Mouse (Mus musculus): Measurements from ENCODE around the gene Rasa2.

Gene Rasa2

DNA sequence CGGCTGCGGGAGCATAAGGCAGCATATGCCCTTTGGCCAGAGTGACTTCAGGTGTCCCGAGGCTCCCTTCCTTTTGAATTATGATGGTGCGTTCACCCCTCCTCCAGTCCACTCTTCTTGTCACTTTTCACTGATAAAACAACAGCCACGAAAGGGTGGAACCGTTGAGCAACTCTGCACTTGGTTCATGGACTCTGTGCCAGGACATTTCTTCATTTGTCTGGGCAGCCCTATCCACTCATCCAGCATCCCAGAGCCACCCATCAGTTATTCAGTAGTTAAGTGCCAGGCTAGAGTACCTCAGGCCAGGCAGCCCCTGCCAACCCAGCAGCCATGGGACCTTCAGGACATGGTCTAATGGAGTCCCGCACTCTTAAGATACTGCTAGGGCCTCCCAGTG, 7.1 kb upstream of the Rasa2 start:
- DNase-seq (ENCODE audit: low spot score) = no peak

DNA sequence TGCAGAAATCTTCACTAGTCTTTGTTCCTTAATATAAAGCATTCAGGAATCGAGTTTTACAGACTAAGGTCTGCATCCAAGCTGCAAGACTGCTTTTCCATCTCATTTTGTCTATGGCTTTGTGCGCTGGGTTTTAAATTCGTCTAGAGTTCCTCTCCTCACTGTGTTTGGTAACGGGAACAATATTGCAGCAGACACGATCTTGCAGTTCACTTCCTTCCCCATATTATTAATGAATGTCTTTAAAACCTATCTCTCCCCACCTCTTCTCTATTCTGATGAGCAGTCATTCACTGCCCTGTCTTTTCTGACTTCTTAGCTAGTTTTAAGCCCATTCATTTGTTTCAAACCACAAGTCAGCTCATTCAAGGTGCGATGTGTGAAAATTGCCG, 5.7 kb upstream of the Rasa2 start:
- no peak for DNase-seq (ENCODE audit: low spot score)

DNA sequence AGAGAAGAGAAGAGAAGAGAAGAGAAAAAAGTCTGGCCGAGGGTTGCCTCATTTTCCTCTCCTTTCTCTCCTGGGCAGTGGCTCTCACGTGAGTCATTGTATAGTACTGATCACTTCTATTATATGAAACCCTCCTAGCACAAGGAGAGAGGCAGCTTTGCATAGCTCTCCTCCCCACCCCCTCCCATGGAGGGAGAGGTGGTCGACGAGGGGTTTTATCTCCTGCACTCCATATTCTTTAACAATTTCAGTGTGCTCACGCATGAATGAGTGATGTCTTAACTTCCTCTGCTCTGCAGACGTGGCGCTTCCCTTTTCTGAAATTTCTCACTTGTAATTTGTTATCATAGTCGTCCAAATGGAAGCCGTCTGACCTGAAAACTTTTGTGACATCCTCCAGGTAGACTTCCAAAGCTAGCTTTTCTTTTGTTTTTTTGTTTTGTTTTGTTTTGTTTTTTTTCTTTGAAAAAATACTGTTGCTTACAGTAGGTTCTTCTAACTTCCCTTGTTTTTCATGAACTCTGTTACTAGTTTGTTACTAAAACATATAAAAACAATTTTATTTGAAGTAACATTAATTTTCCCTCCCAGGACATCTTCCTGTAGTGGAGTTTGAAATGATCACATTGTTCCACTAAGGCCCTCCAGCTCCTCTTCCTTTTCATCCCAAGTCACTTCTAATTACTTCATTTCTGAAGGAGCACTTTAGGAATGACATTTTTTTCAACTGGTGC, 5.2 kb upstream of the Rasa2 start:
- no peak for DNase-seq (ENCODE audit: low spot score)

DNA sequence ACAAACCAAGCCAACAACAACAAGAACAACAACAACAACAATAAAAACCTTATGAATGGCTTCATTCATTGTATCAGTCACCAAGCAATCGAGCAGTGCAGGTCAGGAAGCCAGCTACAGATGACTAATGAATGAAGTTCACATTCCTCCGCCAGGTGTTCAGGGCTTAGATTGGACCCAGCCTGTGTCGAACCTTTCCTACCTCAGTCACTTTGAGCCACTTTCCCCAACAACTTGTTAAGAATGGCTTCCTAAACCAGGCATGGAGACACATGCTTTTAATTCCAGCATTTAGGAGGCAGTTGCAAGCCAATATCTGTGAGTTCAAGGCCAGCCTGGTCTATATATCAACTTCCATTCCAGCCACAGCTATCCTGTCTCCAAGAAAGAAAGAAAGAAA, 4.5 kb upstream of the Rasa2 start:
- no peak for DNase-seq (ENCODE audit: low spot score)

DNA sequence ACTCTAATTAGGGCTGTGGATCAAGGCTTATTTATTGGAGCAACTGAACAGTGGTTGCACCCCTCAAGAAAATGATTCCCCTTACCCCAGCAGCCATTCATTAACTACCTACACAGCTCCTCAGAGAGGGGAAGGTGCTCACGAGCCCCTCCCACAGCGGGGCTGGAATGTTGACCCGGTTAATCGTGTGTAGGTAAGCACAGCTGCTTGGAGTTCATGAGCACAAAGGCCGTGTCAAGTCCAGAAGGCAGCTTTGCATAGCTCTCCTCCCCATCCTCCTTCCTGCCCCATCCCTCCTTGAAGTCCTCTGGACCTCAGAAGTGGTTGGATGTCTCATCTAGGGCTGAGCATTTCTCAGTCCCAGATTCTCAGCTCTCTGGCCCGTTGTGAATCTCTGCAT, 3.8 kb upstream of the Rasa2 start:
- no peak for DNase-seq (ENCODE audit: low spot score)

DNA sequence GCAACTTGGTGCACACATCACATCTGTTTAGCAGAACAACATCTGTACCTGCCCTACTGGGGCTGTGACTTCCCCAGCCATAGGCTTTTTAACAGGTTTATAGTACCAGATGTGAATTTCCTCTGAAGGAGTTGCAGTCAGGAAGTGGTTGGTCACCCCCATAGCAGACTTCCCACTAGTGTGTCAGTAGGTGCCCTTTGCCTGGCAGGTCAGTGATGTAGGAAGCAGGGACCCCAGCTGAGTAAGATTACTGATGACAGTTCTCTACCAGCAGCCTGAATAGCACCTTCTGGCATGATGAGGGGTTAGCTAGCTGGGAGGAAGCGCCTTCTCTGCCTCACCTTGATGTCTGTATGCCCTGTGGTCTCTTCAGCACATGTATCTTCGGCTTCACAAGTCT, 2.4 kb upstream of the Rasa2 start:
- DNase-seq (ENCODE audit: low spot score) = no peak

DNA sequence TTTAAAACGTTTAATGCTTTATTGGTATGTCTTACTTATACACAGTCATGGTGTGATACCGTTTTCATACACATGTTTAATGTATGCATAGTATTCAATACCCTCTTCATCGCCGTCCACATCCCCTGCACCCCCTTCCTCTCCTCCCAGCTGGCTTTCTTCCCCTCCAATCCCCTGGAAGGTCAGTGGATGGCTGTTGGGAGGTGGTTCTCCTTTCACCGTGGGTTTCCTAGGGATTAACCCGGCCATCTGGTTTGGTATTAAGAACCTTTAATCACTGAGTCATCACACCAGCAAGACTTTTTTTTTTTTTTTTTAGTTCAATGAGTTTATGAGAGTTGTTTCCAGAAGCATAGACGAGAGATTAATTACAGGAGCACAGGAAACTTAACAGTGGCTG, 1.3 kb upstream of the Rasa2 start:
- no peak for DNase-seq (ENCODE audit: low spot score)

DNA sequence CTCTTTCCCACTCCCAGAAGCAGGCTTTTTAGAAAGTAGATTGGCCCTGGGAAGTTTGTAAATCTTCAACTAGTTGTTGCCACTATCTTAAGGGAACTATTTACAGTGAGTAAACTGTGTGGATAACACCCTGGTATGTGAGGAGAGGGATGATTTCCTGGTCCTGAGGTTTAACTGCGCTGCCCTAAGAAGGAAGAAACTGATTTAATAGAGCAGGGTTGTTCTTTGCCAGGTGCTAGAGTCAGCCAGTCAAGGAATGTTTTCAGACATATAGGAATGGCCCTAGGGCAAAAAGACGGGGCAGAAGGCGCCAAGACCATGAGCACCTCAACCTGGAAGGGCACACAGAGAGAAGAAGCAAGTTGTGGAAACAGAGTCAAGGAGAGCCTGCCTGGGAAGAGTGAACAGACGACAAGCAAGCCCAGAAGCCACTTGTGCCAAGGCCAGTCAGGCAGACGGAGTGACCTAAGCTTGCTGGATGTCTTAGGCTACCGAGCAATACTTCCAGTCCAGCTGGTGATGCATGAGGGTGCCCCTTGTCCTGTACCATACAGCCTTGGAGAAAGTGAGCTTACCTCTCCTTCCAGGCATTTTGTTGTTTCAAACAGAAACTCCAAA, 765 bp upstream of the Rasa2 start:
- DNase-seq (ENCODE audit: low spot score) = no peak

DNA sequence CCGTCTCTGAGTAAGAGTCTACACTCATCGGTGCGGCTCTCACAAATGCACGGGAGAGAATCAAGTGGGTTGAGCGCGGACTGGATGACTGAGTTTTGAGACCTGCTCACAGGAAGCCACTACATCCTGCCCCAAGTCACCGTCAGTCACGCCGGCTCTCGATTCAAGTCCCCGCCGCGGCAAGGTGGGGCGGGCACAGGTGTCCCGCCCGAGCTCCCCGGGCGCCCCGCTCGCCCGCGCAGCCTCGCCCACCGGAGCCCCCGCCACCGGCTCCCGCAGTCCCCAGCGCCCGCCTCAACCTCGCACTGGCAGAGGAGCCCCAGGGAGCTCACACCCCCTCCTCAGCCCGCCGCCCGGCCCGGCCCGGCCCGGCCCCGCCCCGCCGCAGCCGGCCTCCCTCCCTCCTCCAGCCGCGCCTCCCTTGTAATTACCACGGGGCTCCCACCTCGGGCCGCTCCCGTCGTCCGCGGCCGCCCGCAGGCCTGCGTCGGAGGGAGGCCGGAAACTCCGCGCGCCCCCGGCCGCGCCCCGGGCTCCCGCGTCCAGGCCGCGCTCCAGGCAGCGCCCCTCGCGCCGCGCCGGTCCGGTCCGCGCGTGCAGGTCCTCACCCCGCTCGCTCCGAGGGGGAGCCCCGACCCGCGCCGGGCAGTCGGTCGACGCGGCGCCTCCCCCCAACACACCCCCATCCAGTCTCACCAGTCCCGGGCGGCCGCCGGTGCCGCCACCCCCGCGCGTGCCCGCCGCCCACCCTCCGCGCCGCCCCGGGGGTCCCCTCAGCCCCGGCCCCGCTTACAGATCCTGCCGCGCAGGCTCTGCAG, 637 bp downstream of the Rasa2 start:
- peak; percentile 41 for DNase-seq (ENCODE audit: low spot score)

DNA sequence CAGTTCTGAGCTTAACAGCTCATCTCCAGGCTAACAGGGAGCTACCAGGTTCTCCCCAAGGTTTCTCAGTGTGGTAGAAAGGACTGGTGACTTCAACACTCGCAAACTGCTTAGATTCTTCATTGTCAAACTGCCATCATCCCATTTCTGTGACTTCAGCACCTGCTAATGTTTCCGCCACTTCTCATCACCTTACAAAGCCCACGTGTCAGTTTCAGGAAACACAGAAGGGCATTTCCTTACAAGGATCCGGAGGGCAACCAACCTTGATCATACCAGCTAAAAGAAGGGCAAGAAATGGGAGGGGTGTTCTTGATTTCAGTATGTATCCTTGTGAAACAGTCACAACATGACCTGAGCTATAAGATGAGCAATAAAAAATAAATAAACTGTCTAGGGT, 2.3 kb downstream of the Rasa2 start:
- DNase-seq (ENCODE audit: low spot score) = no peak

DNA sequence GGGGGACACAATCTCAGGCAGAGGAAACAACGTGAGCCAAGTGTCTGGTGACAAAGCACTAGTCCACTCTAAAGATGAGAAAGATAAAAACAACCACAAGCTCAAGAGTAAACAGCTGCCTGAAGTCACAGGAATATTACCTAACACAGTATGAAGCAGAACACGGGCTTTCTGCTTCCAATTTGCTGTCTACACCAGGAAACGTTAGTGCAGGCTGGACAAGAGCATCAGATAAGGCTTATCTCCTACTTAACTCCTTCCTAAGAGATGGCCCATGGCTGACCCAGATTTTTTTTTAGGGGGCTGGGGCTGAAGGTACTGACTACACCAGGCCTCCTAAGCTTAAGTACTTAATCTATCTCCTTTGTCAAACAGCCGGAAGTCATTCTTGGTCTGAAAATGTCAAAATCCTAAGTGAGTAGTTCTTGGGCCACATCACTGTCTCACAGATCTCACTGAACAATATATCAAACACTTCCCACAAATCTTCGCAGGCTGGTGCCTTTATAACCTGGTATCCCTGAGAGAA, 3.8 kb downstream of the Rasa2 start:
- no peak for DNase-seq (ENCODE audit: low spot score)

DNA sequence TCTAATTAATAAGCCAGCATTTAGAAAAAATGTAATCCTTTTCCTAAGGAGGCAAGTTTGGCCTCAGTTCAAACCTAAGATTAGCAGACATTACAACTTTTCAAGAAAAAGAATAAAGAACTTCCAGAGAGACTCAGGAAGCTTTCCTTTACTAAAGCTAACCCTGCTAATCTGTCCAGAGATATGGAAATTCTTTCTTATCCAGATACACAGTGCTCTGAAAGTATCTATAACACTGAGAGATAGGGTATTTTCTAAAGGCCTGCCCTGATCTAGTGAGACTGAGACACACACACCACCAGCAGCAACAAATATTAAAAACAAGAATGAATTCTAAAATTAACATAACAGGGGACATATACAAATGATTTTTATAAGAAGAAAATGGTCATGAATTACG, 4.4 kb downstream of the Rasa2 start:
- no peak for DNase-seq (ENCODE audit: low spot score)

DNA sequence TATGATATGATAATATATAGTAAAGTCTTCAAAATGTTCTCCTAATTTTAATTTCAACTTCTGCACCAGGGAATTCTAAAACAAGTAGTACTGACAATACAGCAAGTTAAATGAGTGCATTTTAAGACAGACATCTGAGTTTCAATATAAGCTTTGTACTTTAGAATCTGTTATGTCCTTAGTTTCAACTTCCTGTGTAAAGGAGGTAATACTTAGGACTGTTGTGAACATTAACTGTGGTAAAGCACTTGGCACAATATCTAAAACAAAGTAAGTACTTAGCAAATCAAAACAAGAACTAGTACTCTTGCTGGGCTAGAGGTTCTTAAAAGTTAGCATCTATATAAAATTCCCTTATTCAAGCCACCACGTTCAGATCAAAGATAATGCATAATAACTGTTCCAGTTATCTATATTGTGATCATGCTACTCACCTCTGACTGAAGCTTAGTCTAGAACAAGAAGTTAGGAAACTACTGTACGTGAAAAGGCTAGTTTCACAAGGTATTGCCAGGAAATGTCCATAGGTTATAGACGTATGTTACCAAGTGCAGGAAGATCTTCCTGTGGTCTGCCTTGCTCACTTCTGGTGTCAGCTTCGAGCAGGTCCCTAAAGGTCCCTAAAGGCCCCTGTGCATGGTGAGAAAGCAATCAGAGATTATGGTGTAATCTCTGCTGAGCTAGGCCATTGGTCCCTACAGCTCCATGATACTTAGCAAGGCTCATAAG, 12.8 kb downstream of the Rasa2 start:
- no peak for DNase-seq (ENCODE audit: low spot score)

DNA sequence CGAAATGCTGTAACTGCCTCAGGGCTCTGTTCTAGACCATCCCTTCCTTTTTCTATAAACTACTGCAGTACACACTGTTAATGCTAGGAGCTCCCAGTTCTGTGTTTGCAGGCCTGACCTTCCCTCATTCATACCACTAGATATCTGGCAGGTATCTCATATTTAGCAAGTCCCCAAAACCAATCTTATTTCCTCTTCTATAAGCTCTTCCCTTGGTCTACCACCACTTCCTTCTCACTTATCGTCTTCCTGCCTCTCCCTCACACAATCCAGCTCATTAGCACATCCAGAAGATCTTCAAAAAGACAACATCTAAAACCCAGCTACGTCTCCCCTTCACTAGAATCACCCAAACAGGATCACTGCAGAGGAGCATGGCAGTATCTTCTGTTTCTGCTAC, 19.1 kb downstream of the Rasa2 start:
- DNase-seq (ENCODE audit: low spot score) = no peak

DNA sequence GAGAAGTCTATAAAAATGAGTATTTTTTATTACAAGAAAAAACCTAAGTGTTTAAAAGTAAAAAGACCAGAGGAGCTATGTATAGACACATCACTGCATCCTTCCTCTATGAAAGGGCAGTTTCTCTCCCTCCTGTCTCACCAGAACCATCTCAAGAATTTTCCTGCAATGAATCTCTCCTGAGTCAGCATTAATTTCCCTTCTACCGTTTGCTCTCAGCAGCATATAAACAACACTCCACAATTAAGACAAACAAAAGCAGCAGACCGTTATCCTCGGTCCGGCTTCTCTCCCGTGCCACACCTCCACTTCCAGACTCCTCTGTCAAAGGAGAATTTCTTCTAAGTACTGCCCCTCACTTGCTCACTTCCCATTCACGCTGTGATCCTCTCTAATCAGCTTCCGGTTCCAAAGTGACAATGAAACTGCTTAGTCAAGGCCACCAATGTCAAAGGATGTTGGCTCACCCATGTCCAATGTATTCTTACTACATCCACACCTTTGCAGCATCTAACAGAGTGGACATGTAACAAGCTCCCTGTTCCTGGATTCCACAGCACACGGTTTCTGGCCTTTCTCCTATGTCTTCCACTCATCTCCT, 19.6 kb downstream of the Rasa2 start:
- DNase-seq (ENCODE audit: low spot score) = no peak

DNA sequence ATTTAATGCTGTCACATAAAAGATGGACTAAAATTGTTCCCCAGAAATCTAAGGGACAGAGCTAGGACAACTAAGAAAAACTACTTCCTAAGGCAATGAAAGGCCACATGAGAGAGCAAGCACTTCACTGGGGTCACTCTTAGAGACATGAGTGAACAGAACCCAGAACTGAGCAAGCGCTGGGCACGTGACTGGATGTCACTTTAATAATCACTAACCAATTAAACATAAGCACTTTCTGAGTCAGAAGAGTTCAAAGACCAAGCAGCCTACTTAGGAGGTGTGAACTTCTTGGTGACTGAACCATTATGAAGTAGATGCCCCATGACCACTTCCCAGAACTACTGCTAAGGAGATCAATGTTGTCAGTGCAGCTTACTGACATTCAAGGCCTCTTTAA, 20.6 kb downstream of the Rasa2 start:
- DNase-seq (ENCODE audit: low spot score) = no peak

DNA sequence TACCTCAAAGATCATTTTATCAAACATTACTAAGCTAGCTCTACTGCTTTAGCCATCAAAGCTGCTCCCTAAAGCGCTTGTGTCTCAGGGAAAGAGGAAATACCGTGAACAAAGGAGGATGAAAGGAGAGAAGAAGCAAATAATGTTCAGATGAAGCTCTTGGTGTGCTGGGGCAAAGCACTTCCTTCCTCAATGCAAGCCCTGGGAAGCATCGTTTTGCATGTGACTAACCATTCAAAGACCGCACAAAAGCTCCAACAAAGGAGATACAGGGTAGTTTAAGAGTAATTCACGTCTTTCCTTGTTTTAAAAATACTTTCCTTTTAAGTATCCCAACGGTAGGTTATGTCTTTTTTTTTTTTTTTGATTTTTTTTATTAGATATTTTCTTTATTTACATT, 28.0 kb downstream of the Rasa2 start:
- DNase-seq (ENCODE audit: low spot score) = no peak

DNA sequence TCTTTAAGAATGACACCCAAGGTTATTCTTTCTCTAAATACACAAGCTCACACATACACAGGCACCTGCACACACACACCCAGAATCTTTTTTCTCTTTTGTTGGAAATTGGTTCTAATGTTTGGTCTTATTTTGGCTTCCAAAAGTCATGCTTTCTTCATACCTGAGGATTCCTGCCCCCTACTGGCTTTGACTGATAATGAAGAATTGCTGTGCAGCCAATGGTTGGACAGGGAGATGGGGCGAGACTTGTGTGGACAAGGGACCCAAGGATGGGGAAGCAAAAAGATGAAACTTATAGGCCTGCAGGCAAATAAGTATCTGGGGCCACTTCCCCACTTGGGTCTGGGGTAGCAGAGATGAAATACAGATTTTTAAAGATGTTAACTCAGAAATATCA, 33.5 kb downstream of the Rasa2 start:
- DNase-seq (ENCODE audit: low spot score) = no peak

DNA sequence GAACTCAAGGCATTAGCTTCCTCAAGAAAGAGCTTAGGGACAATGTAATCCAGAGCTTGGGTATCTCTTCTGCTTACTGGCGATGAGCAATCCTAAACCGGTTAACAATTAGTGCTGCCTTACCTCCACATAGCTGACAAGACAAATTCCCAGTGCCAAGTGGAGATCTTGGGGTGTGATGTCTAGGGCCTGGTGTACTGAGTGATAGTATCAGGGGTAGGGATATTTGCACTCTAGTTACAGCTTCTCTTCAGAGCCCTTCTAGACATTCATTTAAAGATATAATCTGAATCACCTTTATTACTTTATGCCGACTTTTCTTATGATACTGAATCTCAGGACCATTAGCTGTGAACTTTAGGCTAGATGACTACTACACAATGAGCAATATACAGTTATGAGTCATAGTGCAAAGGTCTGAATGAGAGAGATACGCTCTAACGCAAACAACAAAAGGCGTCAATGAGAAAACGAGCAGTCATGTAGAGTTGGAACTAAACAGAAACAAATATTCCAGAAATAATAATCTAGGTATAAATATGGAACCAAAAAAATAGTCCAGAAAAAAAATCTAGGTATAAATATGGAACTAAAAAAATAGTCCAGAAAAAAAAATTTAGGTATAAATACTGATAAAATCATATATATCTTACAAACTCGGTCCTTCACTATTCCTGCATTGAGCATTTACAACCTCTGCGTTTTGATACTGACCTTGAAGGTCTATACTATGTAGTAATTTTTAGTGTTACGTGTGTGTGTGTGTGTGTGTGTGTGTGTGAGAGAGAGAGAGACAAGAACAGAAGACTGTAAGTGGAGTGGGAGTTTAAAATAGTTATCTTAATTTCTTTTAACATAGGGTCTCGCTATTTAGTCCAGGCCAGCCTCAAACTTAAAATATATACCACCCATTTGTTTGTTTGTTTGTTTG, 38.5 kb downstream of the Rasa2 start:
- DNase-seq (ENCODE audit: low spot score) = no peak

DNA sequence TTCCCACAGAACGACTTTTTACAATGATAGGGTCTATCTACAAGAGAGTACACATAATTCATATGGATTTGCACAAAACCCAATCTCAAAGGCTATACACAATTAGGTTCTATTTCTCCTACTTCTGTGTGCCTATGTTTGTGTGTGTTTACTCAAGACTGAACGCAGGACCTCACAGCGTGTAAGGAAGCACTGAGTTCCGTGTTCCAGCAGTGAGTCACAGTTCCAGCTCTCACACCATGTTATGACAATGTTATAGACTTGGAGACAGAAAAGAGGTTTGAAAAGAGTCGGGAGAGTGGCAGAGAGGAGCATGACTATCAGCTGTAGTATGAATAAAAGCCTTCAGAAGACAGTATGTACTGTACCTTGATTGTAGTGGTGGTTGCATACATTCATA, 42.1 kb downstream of the Rasa2 start:
- DNase-seq (ENCODE audit: low spot score) = no peak

DNA sequence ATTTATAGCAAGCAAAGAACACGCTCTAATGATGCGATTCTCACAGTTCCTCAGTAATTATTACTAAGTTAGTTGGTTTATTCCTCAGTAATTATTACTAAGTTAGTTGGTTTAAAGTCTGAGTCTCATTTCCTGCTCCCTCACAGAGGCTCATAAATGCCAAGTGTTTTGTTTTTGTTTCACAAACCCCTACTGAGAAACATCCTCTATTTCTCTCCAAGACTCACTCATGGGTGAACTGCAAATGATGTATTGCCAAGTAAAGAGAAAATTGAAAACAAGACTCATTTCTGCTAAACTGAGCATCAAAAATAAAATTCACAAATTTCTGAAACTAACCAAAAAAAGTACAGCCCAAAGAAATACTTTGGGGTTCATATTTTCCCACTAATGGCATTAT, 47.9 kb downstream of the Rasa2 start:
- no peak for DNase-seq (ENCODE audit: low spot score)

All from urinary bladder, postnatal 25 days (tissue).